Mouse (Mus musculus): ENCODE measurements at regions not wholly inside any gene's neighbourhood (a gene's known extent, or its start where the extent isn't known, plus 50 kb on each side); places are given as distances from the start of the nearest gene placed in this dataset.

- TF ChIP-seq CTCF (IDR thresholded peaks at IDR 0.05; ENCODE audit: low read depth, low read length) = no peak
- TF ChIP-seq POLR2A (IDR thresholded peaks at IDR 0.05; ENCODE audit: insufficient read depth, low read length) = no peak
Observed at GRCm38 (mm10) chr7:77812052-77812903, 925.5 kb downstream of the Ntrk3 start.

Data from ES-Bruce4 (cell line).